8 mouse cellular contexts compared by ENCODE assay signal in the genomic region with DNA sequence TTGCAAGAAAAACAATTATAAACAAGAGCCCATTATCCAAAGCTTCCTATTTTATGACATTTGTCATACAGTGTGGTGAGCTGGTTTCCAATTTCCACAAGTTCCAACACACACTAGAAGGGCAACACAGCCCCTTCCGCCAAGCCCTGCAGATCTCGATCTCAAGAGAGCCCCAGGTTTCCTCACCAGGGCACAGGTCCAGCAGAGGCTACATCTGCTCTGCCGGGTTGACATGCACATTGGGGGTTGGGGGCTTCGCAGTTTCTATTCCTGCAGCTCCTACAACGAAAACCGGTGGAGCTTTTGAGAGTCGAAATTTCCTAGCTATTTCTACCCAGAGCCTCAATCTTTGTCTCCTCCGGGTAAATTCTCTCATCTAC. TPM values are rescaled to one million over a fixed set of nuclear protein-coding genes. Genes with fewer than 3 reads are reported as not detected.
DNase-seq lines count a peak whose midpoint lies in the region; ATAC-seq lines count a peak whose summit lies in the region.

No protein-coding gene starts in this region.

- H3K4me1 ChIP-seq in forebrain, embryonic 10.5 days = peaks cover 10% of the 10 kb centered on the region
- 0 out of 2 replicates have a peak, but pooled peaks cover 2% of the 10 kb centered on the region for H3K4me1 ChIP-seq in hindbrain, embryonic 11.5 days (replicated peaks; ENCODE audit: control insufficient read depth, insufficient read depth, low read length)
- no peaks in the 10 kb centered on the region; the same call in none of the 2 replicates for H3K4me1 ChIP-seq in liver, embryonic 11.5 days (replicated peaks; ENCODE audit: control insufficient read depth, insufficient read depth, low read length)
- peaks cover 9% of the 10 kb centered on the region; the same call in 1 of the 2 replicates for H3K4me1 ChIP-seq in neural tube, embryonic 12.5 days

- 11% methylated on average over 8 of the region's 8 CpGs for WGBS in forebrain, embryonic 10.5 days
- 10% methylated on average over 8 of the region's 8 CpGs for WGBS in hindbrain, embryonic 11.5 days
- WGBS in liver, embryonic 11.5 days = 9% methylated on average over 8 of the region's 8 CpGs
- WGBS in neural tube, embryonic 12.5 days = 8% methylated on average over 8 of the region's 8 CpGs

- no peak for ATAC-seq in hindbrain, embryonic 11.5 days (ENCODE audit: low FRiP score)
- ATAC-seq in liver, embryonic 11.5 days (replicated peaks; ENCODE audit: low FRiP score) = no peak
- no peak for ATAC-seq in neural tube, embryonic 12.5 days (ENCODE audit: low FRiP score, low read depth)

- 0 out of 2 replicates have a peak, but pooled peaks cover 6% of the 10 kb centered on the region for H3K27me3 ChIP-seq in forebrain, embryonic 10.5 days (ENCODE audit: poor library complexity, severe bottlenecking)
- no peaks in the 10 kb centered on the region for H3K27me3 ChIP-seq in hindbrain, embryonic 11.5 days (ENCODE audit: control insufficient read depth, insufficient read depth, low read length)
- H3K27me3 ChIP-seq in liver, embryonic 11.5 days (replicated peaks; ENCODE audit: control insufficient read depth, insufficient read depth, low read length) = no peaks in the 10 kb centered on the region
- no peaks in the 10 kb centered on the region for H3K27me3 ChIP-seq in neural tube, embryonic 12.5 days (replicated peaks)

- peak overlapping the region; percentile 84 for H3K27ac ChIP-seq in forebrain, embryonic 10.5 days
- H3K27ac ChIP-seq in hindbrain, embryonic 11.5 days (ENCODE audit: low read depth, low read length) = no peak overlapping the region
- H3K27ac ChIP-seq in liver, embryonic 11.5 days (ENCODE audit: low read depth, low read length) = no peak overlapping the region
- no peak overlapping the region for H3K27ac ChIP-seq in neural tube, embryonic 12.5 days

- H3K9ac ChIP-seq in hindbrain, embryonic 11.5 days (ENCODE audit: low read depth, low read length) = peak overlapping the region; percentile 73
- peak overlapping the region; percentile 59 for H3K9ac ChIP-seq in liver, embryonic 11.5 days (ENCODE audit: low read depth, low read length)
- H3K9ac ChIP-seq in neural tube, embryonic 12.5 days = peak overlapping the region; percentile 73

- no peaks in the 10 kb centered on the region for H3K9me3 ChIP-seq in forebrain, embryonic 10.5 days
- H3K9me3 ChIP-seq in hindbrain, embryonic 11.5 days (ENCODE audit: control insufficient read depth, low read length) = no peaks in the 10 kb centered on the region
- H3K9me3 ChIP-seq in liver, embryonic 11.5 days (ENCODE audit: control insufficient read depth, low read length) = no peaks in the 10 kb centered on the region
- H3K9me3 ChIP-seq in neural tube, embryonic 12.5 days = no peaks in the 10 kb centered on the region

- H3K4me2 ChIP-seq in hindbrain, embryonic 11.5 days (replicated peaks; ENCODE audit: low read depth, low read length) = peak overlapping the region; percentile 70
- H3K4me2 ChIP-seq in liver, embryonic 11.5 days = peak overlapping the region; percentile 76
- H3K4me2 ChIP-seq in neural tube, embryonic 12.5 days (replicated peaks) = peak overlapping the region; percentile 84

- DNase-seq in layer of hippocampus, adult 11-12 months (ENCODE audit: low spot score) = peak; percentile 19
- DNase-seq in layer of hippocampus, adult 9-10 months (ENCODE audit: low spot score) = no peak
- peak; percentile 53 for DNase-seq in adipocyte (ENCODE audit: low spot score)
- DNase-seq in forebrain, embryonic 10.5 days (ENCODE audit: extremely low spot score, low spot score) = no peak
- DNase-seq in hindbrain, embryonic 11.5 days (ENCODE audit: low spot score) = no peak
- DNase-seq in liver, embryonic 11.5 days (ENCODE audit: low spot score) = no peak
- DNase-seq in c-Kit-positive CD71-positive TER-119-positive erythroid progenitor cells, embryonic 14.5 days (ENCODE audit: low spot score) = no peak

- no peaks in the 10 kb centered on the region for H3K36me3 ChIP-seq in forebrain, embryonic 10.5 days (replicated peaks)
- H3K36me3 ChIP-seq in hindbrain, embryonic 11.5 days (ENCODE audit: control insufficient read depth, insufficient read depth, low read length) = no peaks in the 10 kb centered on the region
- no peaks in the 10 kb centered on the region for H3K36me3 ChIP-seq in liver, embryonic 11.5 days (ENCODE audit: control insufficient read depth, insufficient read depth, low read length)
- no peaks in the 10 kb centered on the region for H3K36me3 ChIP-seq in neural tube, embryonic 12.5 days

- peak overlapping the region; percentile 74 for H3K4me3 ChIP-seq in forebrain, embryonic 10.5 days
- H3K4me3 ChIP-seq in hindbrain, embryonic 11.5 days (ENCODE audit: low read depth, low read length) = peak overlapping the region; percentile 67
- H3K4me3 ChIP-seq in liver, embryonic 11.5 days (ENCODE audit: low read depth, low read length) = peak overlapping the region; percentile 72
- H3K4me3 ChIP-seq in neural tube, embryonic 12.5 days = peak overlapping the region; percentile 61

RNA-seq across cellular contexts. Expression of a gene that starts 1.0 kb away (rescaled TPM):
- polyA plus RNA-seq in forebrain, embryonic 10.5 days (2016; fragmentation: Nextera tagmentation; extraction: Ambion mirVana) = 4.1 TPM in 2 replicates
- polyA plus RNA-seq in hindbrain, embryonic 11.5 days (2014; fragmentation: Nextera tagmentation; extraction: Ambion mirVana) = 6.1 and 8.2 TPM in 2 replicates
- 3.5 TPM in 2 replicates for polyA plus RNA-seq in liver, embryonic 11.5 days (2014; fragmentation: Nextera tagmentation; extraction: Ambion mirVana)
- 6.6 and 7.1 TPM in 2 replicates for polyA plus RNA-seq in neural tube, embryonic 12.5 days (2016; fragmentation: Nextera tagmentation; extraction: Ambion mirVana)

RNA-seq across cellular contexts. Expression of a gene that starts 46.6 kb away (rescaled TPM):
- 3.1 and 3.8 TPM in 2 replicates for polyA plus RNA-seq in forebrain, embryonic 10.5 days (2016; fragmentation: Nextera tagmentation; extraction: Ambion mirVana)
- 1.2 and 1.7 TPM in 2 replicates for polyA plus RNA-seq in hindbrain, embryonic 11.5 days (2014; fragmentation: Nextera tagmentation; extraction: Ambion mirVana)
- 4.6 and 5.2 TPM in 2 replicates for polyA plus RNA-seq in liver, embryonic 11.5 days (2014; fragmentation: Nextera tagmentation; extraction: Ambion mirVana)
- polyA plus RNA-seq in neural tube, embryonic 12.5 days (2016; fragmentation: Nextera tagmentation; extraction: Ambion mirVana) = 1.6 and 1.9 TPM in 2 replicates

Comparison
In these comparisons a context has a peak if more than half of its experiments do, and no peak if none do; other contexts are left out.
1. DNase-seq: peak in layer of hippocampus, adult 11-12 months (single experiment) and adipocyte (single experiment); none in layer of hippocampus, adult 9-10 months (single experiment), forebrain, embryonic 10.5 days (single experiment), hindbrain, embryonic 11.5 days (single experiment), liver, embryonic 11.5 days (single experiment) and c-Kit-positive CD71-positive TER-119-positive erythroid progenitor cells, embryonic 14.5 days (single experiment).
2. Peak in every context shown above with its lines, with median percentiles within 50 percentile points of each other: H3K4me3 ChIP-seq, H3K4me2 ChIP-seq and H3K9ac ChIP-seq.